Mouse (Mus musculus): ENCODE results near the gene Lamc3. TPM values are rescaled to one million over a fixed set of nuclear protein-coding genes. Genes with fewer than 3 reads are reported as not detected.
"Not testable (repeated sequence)": the region's sequence is repeated elsewhere in the genome, so short reads cannot be mapped to it uniquely, and the experiment has no call there.

The Lamc3 gene
- total RNA-seq, 1 experiment from 2014 or later, result not detected

- ATAC-seq (replicated peaks; ENCODE audit: insufficient number of reproducible peaks, low FRiP score, low TSS enrichment, poor library complexity, severe bottlenecking), result no peak
Measured at GRCm38 (mm10) chr2:31870683-31871082, 16.4 kb upstream of the Lamc3 start.

- no peak for ATAC-seq (replicated peaks; ENCODE audit: insufficient number of reproducible peaks, low FRiP score, low TSS enrichment, poor library complexity, severe bottlenecking)
Measured at GRCm38 (mm10) chr2:31874290-31874855, 12.7 kb upstream of the Lamc3 start.

- no peak for ATAC-seq (replicated peaks; ENCODE audit: insufficient number of reproducible peaks, low FRiP score, low TSS enrichment, poor library complexity, severe bottlenecking)
Measured at GRCm38 (mm10) chr2:31876446-31876845, 10.6 kb upstream of the Lamc3 start.

- no peak for ATAC-seq (replicated peaks; ENCODE audit: insufficient number of reproducible peaks, low FRiP score, low TSS enrichment, poor library complexity, severe bottlenecking)
Measured at GRCm38 (mm10) chr2:31878610-31879009, 8.5 kb upstream of the Lamc3 start.

GRCm38 (mm10) chr2:31880868-31881267, 6.2 kb upstream of the Lamc3 start:
- ATAC-seq (replicated peaks; ENCODE audit: insufficient number of reproducible peaks, low FRiP score, low TSS enrichment, poor library complexity, severe bottlenecking), result 0 out of 2 replicates have a peak, but pooled peaks have one; percentile 25

GRCm38 (mm10) chr2:31883061-31883460, 4.0 kb upstream of the Lamc3 start:
- no peak for ATAC-seq (replicated peaks; ENCODE audit: insufficient number of reproducible peaks, low FRiP score, low TSS enrichment, poor library complexity, severe bottlenecking)

- no peak for ATAC-seq (replicated peaks; ENCODE audit: insufficient number of reproducible peaks, low FRiP score, low TSS enrichment, poor library complexity, severe bottlenecking)
Measured at GRCm38 (mm10) chr2:31884806-31885205, 2.3 kb upstream of the Lamc3 start.

- ATAC-seq (replicated peaks; ENCODE audit: insufficient number of reproducible peaks, low FRiP score, low TSS enrichment, poor library complexity, severe bottlenecking), result no peak
Measured at GRCm38 (mm10) chr2:31888871-31889270, 1.8 kb downstream of the Lamc3 start.

GRCm38 (mm10) chr2:31891219-31891618, 4.1 kb downstream of the Lamc3 start:
- no peak for ATAC-seq (replicated peaks; ENCODE audit: insufficient number of reproducible peaks, low FRiP score, low TSS enrichment, poor library complexity, severe bottlenecking)

GRCm38 (mm10) chr2:31893110-31893669, 6.1 kb downstream of the Lamc3 start:
- no peak for ATAC-seq (replicated peaks; ENCODE audit: insufficient number of reproducible peaks, low FRiP score, low TSS enrichment, poor library complexity, severe bottlenecking)

GRCm38 (mm10) chr2:31894221-31894870, 7.3 kb downstream of the Lamc3 start:
- ATAC-seq (replicated peaks; ENCODE audit: insufficient number of reproducible peaks, low FRiP score, low TSS enrichment, poor library complexity, severe bottlenecking), result no peak

- ATAC-seq (replicated peaks; ENCODE audit: insufficient number of reproducible peaks, low FRiP score, low TSS enrichment, poor library complexity, severe bottlenecking), result no peak
Measured at GRCm38 (mm10) chr2:31900932-31901331, 13.8 kb downstream of the Lamc3 start.

- ATAC-seq (replicated peaks; ENCODE audit: insufficient number of reproducible peaks, low FRiP score, low TSS enrichment, poor library complexity, severe bottlenecking), result no peak
Measured at GRCm38 (mm10) chr2:31901659-31902362, 14.7 kb downstream of the Lamc3 start.

GRCm38 (mm10) chr2:31904089-31904488, 17.0 kb downstream of the Lamc3 start:
- ATAC-seq (replicated peaks; ENCODE audit: insufficient number of reproducible peaks, low FRiP score, low TSS enrichment, poor library complexity, severe bottlenecking), result no peak

GRCm38 (mm10) chr2:31904622-31905021, 17.5 kb downstream of the Lamc3 start:
- no peak for ATAC-seq (replicated peaks; ENCODE audit: insufficient number of reproducible peaks, low FRiP score, low TSS enrichment, poor library complexity, severe bottlenecking)

- no peak for ATAC-seq (replicated peaks; ENCODE audit: insufficient number of reproducible peaks, low FRiP score, low TSS enrichment, poor library complexity, severe bottlenecking)
Measured at GRCm38 (mm10) chr2:31905682-31906081, 18.6 kb downstream of the Lamc3 start.

- ATAC-seq (replicated peaks; ENCODE audit: insufficient number of reproducible peaks, low FRiP score, low TSS enrichment, poor library complexity, severe bottlenecking), result no peak
Measured at GRCm38 (mm10) chr2:31906407-31906806, 19.3 kb downstream of the Lamc3 start.

GRCm38 (mm10) chr2:31912575-31912974, 25.5 kb downstream of the Lamc3 start:
- no peak for ATAC-seq (replicated peaks; ENCODE audit: insufficient number of reproducible peaks, low FRiP score, low TSS enrichment, poor library complexity, severe bottlenecking)

- not testable (repeated sequence) for ATAC-seq (replicated peaks; ENCODE audit: insufficient number of reproducible peaks, low FRiP score, low TSS enrichment, poor library complexity, severe bottlenecking)
Measured at GRCm38 (mm10) chr2:31914213-31914612, 27.1 kb downstream of the Lamc3 start.

GRCm38 (mm10) chr2:31915112-31915511, 28.0 kb downstream of the Lamc3 start:
- ATAC-seq (replicated peaks; ENCODE audit: insufficient number of reproducible peaks, low FRiP score, low TSS enrichment, poor library complexity, severe bottlenecking), result peak; percentile 74; the same call in 1 of the 2 replicates
